Mouse (Mus musculus): Measurements from ENCODE around the gene Majin.

The Majin gene

GRCm38 (mm10) chr19:6184131-6184530, at the start of gene Majin:
Gene Majin (plus strand): TSS chr19:6184388.
- no peak for DNase-seq (ENCODE audit: inconsistent ontology term)

GRCm38 (mm10) chr19:6136397-6136796, 47.8 kb upstream of the Majin start:
- peak; percentile 98 for DNase-seq (ENCODE audit: inconsistent ontology term)

- DNase-seq (ENCODE audit: inconsistent ontology term) = no peak
Observed at GRCm38 (mm10) chr19:6139701-6140100, 44.5 kb upstream of the Majin start.

DNA sequence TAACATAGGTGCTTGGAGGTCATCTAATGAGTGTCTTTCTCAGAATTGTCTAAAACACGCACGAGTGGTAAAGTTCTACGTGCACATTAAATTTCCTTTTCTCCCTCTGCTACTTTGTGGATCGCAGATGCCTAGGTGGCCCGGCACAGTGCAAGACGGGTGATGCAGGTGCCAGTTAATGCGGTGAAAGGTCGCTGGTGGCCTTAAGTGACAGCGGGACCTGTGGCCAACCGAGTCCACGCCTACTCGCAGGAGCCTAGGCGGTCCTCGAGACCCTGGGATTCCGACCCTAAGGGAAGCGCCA, 43.9 kb upstream of the Majin start:
- no peak for DNase-seq (ENCODE audit: inconsistent ontology term)

GRCm38 (mm10) chr19:6140678-6141393, 43.4 kb upstream of the Majin start, which contains the start of gene Batf2:
Gene Batf2 (plus strand): TSS chr19:6140983.
- peak; percentile 98 for DNase-seq (ENCODE audit: inconsistent ontology term)

GRCm38 (mm10) chr19:6141394-6141749, 42.8 kb upstream of the Majin start, which contains the start of gene Arl2:
Gene Arl2 (minus strand): TSS chr19:6141548.
- peak; percentile 92 for DNase-seq (ENCODE audit: inconsistent ontology term)

GRCm38 (mm10) chr19:6144842-6145241, 39.3 kb upstream of the Majin start:
- no peak for DNase-seq (ENCODE audit: inconsistent ontology term)

- DNase-seq (ENCODE audit: inconsistent ontology term) = no peak
Observed at GRCm38 (mm10) chr19:6155174-6155573, 29.0 kb upstream of the Majin start.

GRCm38 (mm10) chr19:6156372-6156771, 27.8 kb upstream of the Majin start:
- DNase-seq (ENCODE audit: inconsistent ontology term) = no peak

DNA sequence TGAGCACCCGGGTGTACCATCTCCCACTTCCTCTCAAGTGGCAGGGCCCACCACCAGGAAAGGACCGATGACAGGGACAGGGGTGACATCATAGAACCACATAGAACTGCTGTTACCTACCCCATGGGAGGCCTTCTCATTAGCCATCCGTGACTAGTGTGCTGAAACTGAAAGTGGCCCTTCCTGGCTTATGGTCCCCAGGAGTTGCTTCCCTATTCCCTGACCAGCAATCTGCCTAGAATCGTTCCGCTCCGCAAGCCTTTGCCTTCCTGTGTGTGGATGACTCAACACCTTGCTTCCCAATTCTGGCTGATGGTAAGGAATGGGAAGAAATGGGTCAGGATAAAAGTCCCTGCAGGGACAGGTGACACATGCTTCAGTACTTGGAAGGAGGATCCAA, 27.0 kb upstream of the Majin start:
- DNase-seq (ENCODE audit: inconsistent ontology term) = peak; percentile 48

- DNase-seq (ENCODE audit: inconsistent ontology term) = no peak
Observed at GRCm38 (mm10) chr19:6163872-6164547, 20.2 kb upstream of the Majin start.

- no peak for DNase-seq (ENCODE audit: inconsistent ontology term)
Observed at GRCm38 (mm10) chr19:6166750-6167149, 17.4 kb upstream of the Majin start.

GRCm38 (mm10) chr19:6171215-6171614, 13.0 kb upstream of the Majin start:
- no peak for DNase-seq (ENCODE audit: inconsistent ontology term)

DNA sequence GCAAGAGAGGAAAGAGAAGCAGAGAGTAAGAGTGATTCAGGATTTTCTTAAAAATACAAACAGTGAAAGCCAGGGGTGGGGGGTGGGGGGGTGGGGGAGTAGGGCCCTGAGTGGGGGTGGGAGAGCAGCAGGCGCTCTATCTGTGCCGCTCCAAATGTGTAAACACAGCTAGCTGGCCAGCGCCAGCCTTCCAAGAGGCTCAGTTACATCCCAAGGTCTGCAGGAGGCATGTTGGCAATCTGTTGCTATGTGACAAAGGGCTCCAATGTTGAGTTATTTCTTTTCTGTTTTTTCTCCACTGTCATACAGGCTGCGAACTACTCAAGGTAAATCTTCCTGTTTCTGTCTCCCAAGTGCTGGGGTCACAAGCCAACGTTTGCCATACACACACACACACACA, 9.4 kb upstream of the Majin start:
- DNase-seq (ENCODE audit: inconsistent ontology term) = no peak

- DNase-seq (ENCODE audit: inconsistent ontology term) = no peak
Observed at GRCm38 (mm10) chr19:6178775-6179174, 5.4 kb upstream of the Majin start.

DNA sequence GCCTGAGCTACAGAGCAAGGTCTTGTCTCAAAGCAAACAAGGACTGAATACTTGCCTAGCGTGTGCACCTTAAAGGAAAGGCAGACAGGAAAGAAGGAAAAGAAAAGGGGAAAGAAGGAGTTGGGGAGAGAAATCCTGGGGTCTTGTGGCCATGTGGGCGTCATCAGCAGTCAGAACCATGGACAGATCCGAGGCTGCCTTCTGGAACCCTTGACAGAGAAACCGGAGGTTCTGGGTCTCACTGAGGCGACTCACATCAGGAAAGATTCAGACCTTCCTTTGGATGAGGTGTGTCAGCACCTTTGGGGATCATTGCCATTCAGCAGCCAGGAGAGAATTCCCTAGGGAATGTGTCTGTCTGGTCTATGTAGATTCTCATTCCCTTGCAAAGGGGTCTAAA, 2.6 kb upstream of the Majin start:
- DNase-seq (ENCODE audit: inconsistent ontology term) = no peak

DNA sequence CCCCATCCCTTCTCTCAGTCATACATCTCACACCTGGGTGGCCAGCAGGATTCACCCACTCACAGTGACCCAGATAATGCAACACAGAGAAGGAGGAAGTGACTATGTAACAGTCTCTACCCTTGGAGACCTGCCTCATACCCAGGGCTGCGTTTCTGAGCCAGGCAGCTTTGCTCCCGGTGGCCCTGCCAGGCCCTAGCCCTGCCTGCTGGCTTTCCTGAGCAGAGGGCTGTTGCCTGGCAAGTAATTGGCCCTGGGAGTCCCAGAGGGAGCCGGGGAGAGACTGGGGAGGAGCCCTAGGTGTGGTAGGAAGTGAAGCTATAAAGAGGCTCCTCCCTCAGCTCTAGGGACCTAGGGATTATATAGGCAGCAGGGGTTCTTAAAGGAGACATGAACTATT, 1.7 kb upstream of the Majin start:
- no peak for DNase-seq (ENCODE audit: inconsistent ontology term)

DNA sequence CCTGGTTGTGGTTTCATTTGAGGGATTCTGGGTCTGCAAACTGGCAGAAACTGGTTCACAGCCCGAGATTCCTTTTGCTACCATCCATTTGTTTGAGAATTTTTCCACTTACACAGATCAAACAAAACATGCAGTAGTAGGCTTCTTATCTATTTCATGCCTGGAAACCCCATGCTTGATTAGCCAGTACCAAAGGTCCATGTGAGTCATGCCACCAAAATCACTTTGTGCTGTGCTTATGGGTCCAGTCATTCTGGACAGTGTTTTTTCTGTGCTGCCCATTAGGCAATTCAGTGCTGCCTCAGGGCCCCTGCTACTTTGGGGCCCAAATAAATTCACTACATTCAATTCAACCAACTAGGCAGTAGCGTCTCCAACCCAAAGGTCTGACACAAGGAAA, 20.1 kb downstream of the Majin start:
- DNase-seq (ENCODE audit: inconsistent ontology term) = no peak

DNA sequence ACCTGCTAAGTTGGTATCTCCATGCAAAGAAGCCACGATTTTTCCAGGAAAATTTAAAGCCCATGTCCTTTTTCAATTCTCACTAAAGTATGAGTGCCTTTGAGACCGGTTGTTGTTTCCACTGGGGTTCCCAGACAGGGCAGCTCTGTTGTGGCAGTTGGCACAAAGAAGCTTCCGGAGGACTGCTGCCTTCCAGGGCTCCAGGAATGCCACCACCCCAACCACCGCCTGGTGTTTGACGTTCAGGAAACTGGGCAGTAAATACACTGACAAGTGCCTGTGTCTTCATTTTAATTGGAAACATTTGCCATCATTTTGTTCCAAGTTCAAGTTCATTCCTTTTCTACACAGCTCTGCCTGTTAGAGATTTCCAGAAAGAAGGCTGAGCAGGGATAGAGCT, 22.5 kb downstream of the Majin start:
- DNase-seq (ENCODE audit: inconsistent ontology term) = peak; percentile 77

DNA sequence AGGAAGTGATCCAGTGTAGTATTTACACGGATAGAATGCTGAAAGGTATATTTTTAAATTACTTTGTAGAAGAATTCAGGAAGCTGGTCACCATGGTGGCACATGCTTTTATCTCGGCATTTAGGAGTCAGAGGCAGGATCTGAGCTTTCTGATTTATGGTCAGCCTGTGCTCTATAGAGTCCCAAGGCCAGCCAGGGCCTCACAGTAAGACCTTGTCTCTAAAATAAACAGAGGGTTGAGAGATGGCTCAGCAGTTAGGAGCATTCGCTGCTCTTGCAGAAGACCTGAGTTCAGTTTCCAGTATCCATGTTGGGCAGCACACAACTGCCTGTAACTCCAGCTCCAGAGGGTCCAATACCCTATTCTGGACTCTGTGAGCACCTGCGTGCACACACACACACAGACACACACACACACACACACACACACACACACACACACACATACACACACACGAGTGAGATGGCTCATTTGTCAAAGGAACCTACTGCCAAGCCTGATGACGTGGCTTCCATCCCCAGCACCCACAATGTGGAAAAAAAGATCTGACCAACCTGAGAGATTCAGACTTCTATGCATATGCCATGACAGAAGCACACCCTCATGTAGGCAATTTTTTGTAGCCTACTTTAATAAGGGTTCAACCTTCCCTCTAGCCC, 32.0 kb downstream of the Majin start:
- DNase-seq (ENCODE audit: inconsistent ontology term) = no peak

DNA sequence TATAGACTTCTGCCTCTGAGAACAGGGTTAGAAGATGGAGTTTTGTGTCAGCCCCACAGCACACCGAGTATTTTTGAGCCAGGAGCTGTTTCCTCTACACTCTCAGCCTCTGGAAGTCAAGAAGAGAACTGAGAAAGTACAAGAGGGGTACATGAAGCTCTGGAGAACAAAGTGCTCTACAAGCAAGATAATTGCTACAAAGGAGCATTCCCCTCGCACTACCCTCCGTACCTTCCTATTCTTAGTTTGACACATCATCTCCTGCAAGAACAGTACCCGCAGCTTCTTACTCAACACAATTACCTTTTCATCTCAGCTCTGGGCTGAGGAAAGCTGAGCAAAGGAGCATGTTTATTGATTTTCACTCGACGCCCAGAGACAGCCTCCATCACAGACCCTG, 34.4 kb downstream of the Majin start:
- DNase-seq (ENCODE audit: inconsistent ontology term) = no peak

DNA sequence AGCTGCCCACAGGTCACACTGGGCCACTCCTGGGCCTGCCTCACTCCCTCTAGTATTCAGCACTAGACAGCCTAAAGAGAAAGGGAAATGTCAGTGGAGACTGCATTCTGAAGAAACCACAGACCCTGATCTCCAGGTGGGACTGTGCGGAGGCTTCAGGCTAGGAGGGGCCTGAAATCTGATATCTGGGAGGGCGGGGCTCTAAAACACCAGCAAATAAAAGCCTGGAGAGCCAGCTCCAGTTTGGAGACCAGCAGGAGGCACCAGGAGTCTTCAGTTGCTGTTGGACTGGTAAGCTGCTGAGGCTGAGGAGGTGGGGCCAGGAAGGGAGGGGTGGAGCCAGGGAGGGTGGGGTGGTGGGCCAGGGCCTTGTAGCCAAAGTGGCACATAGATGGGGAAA, 41.9 kb downstream of the Majin start, which contains the start of gene Gpha2:
TSS of gene Gpha2 (plus strand) at position 246 of the 400 bp plus-strand sequence.
- DNase-seq (ENCODE audit: inconsistent ontology term) = no peak

GRCm38 (mm10) chr19:6226763-6227162, 42.6 kb downstream of the Majin start:
- DNase-seq (ENCODE audit: inconsistent ontology term) = no peak

Data from Muller cell, postnatal 12 days (primary cell).